Mouse (Mus musculus) liver, postnatal 0 days (tissue): ENCODE results near the gene Ehd4. TPM values are rescaled to one million over a fixed set of nuclear protein-coding genes. Genes with fewer than 3 reads are reported as not detected.

ENCODE experiments used
- ATAC-seq: fragments of 200-750 bp; cut with Nextera tagmentation; 2 replicates; pipeline ENCODE4 v1.8.0; 2017; ENCODE audit warnings: mild to moderate bottlenecking, moderate library complexity
- DNase-seq: peaks from one replicate; pipeline ENCODE4 v3.0.0-alpha.2; 2016
- H3K27ac ChIP-seq: fragments of 300-500 bp; sonication (generic); 2 replicates; pipeline ENCODE4 v1.5.1; 2014; ENCODE audit warnings: antibody characterized with exemption, moderate library complexity, mild to moderate bottlenecking, low read depth
- H3K27me3 ChIP-seq: fragments of 300-500 bp; sonication (generic); 2 replicates; pipeline ENCODE4 v1.6.1; 2014; ENCODE audit warnings: low read length, control low read depth, mixed read lengths; ENCODE audit not compliant: insufficient read depth
- H3K36me3 ChIP-seq: fragments of 300-500 bp; sonication (generic); replicated peaks from 2 replicates; pipeline ENCODE4 v1.6.1; 2014; ENCODE audit warnings: mild to moderate bottlenecking, control low read depth, low read length, moderate library complexity, mixed read lengths; ENCODE audit not compliant: insufficient read depth
- H3K4me1 ChIP-seq: fragments of 300-500 bp; sonication (generic); 2 replicates; pipeline ENCODE4 v1.6.1; 2014; ENCODE audit warnings: antibody characterized with exemption, mild to moderate bottlenecking, control low read depth; ENCODE audit not compliant: insufficient read depth
- H3K4me2 ChIP-seq: fragments of 300-500 bp; sonication (generic); 2 replicates; pipeline ENCODE4 v1.6.1; 2014; ENCODE audit warnings: low read depth, mild to moderate bottlenecking, low read length, moderate library complexity, mixed read lengths
- H3K4me3 ChIP-seq: fragments of 300-500 bp; sonication (generic); 2 replicates; pipeline ENCODE4 v1.5.1; 2014; ENCODE audit warnings: low read depth, low read length
- H3K9ac ChIP-seq: fragments of 300-500 bp; sonication (generic); replicated peaks from 2 replicates; pipeline ENCODE4 v1.6.1; 2014; ENCODE audit warnings: mild to moderate bottlenecking, moderate library complexity
- H3K9me3 ChIP-seq: fragments of 300-500 bp; sonication (generic); 2 replicates; pipeline ENCODE4 v1.6.1; 2016; ENCODE audit warnings: mild to moderate bottlenecking, control low read depth, low read length, mixed read lengths
- CTCF ChIP-seq: sonication (generic); IDR thresholded peaks from 2 replicates; pipeline ENCODE4 v1.5.1; 2016; ENCODE audit warnings: antibody characterized with exemption, low read depth
- EP300 ChIP-seq: IDR thresholded peaks from 2 replicates; pipeline ENCODE4 v1.6.1; 2016; ENCODE audit warnings: antibody characterized with exemption, low read depth, mild to moderate bottlenecking
- WGBS: fragments of 180-500 bp; shearing (Covaris S2); extraction: QIAGEN DNeasy Blood & Tissue Kit; methylation state at CpG from one replicate; pipeline ENCODE4 v1.1.7; 2014; ENCODE audit not compliant: insufficient replicate concordance; 5-methylcytosine and 5-hydroxymethylcytosine counted together
- polyA plus RNA-seq: library from polyadenylated mRNA; unstranded; fragments of >200 nt; fragmentation: Nextera tagmentation; extraction: Ambion mirVana; gene quantifications from 2 replicates; pipeline ENCODE4 v1.2.1, GENCODE M21; 2015

The Ehd4 gene
- 20.8 and 29.2 TPM in 2 replicates for polyA plus RNA-seq

DNA sequence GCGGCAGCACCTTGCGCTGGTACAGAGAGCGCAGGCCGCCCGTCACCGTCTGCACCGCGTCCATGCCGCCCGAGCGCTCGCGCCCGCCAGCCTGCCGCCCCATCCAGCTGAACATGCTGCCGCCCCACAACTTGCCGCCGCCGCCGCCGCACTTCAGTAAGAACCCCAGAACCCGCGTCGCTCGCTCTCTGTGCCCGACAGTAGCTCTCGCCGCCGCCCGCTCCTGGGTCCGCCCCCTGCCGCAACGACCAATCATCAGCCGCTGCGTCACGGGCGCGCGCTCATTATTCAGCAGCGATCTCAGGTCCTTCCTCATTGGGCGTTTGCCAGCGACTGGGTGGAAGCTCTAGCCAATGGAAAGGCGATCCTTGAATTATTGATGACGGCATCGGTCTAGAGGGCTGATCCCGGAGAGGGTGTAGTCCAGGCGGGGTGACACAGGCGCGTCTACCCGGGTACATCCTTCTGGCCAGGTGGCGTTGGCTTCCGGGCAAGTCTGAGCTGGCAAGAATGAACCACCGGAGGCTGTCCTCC is at the start of gene Ehd4:
TSS of gene Ehd4 (minus strand) at position 246 of the 534 bp plus-strand sequence.
- TF ChIP-seq CTCF (no peak), EP300 (no peak)
- Histone ChIP-seq H3K9ac (peak within 1 kb of the TSS; percentile 88), H3K4me1 (peaks cover 13% of the 10 kb centered on the region; the same call in 1 of the 2 replicates), H3K4me3 (peak within 1 kb of the TSS; percentile 84), H3K9me3 (no peaks in the 10 kb centered on the region), H3K4me2 (peak within 1 kb of the TSS; percentile 100), H3K36me3 (no peaks in the 10 kb centered on the region), H3K27ac (peak within 1 kb of the TSS; percentile 81), H3K27me3 (no peaks in the 10 kb centered on the region)
- peak; percentile 100 for DNase-seq
- ATAC-seq, result peak; percentile 99
- under 1% methylated on average over 53 of the region's 53 CpGs for WGBS

DNA sequence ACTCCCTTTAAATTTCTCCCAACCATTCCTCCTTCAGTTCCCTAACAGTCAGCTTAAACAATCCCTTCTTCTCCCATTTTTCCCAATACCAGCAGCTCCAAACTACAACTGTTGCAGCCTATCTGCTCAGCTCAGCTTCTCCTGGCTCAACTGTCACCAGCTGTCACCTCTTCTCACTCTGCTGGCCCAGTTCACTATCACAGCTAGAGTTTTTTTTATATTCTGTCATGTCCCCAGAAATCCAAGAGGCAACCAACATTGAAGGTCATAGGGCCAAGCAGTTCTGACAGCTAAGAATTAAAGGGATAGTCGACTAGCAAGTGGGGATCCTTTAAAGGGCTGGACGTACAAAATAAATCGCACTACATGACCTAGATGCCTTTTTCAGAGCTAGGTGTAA is 49.3 kb upstream of the Ehd4 start:
- 65% methylated on average over 3 of the region's 3 CpGs for WGBS
- Histone ChIP-seq H3K9me3 (no peaks in the 10 kb centered on the region), H3K36me3 (no peaks in the 10 kb centered on the region), H3K27ac (no peak overlapping the region), H3K4me2 (no peak overlapping the region), H3K9ac (no peak overlapping the region), H3K4me3 (no peak overlapping the region), H3K4me1 (no peaks in the 10 kb centered on the region), H3K27me3 (no peaks in the 10 kb centered on the region)
- ATAC-seq, result no peak
- no peak for DNase-seq
- TF ChIP-seq CTCF, result no peak
- TF ChIP-seq EP300, result no peak

DNA sequence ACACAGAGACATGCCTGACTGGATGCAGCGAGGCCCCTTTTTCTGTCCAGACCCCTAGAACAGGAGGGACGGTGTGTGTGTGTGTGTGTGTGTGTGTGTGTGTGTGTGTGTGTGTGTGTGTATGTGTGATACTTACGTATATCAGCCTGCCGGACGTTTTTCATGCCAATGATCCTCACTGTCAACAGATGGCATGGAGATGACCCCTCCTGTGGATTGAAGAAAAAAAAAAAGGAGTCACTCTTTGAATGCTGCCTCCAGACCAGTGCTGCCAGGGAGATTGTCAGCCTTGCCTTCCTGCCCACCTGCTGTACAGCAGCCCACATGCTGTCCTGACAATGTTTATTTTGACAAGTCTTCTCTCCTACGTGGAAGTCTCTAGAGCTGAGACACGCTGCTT is 45.7 kb upstream of the Ehd4 start:
- Histone ChIP-seq H3K4me1 (no peaks in the 10 kb centered on the region), H3K4me2 (no peak overlapping the region), H3K27me3 (no peaks in the 10 kb centered on the region), H3K36me3 (no peaks in the 10 kb centered on the region), H3K9me3 (no peaks in the 10 kb centered on the region), H3K9ac (no peak overlapping the region), H3K27ac (no peak overlapping the region), H3K4me3 (no peak overlapping the region)
- DNase-seq, result no peak
- TF ChIP-seq EP300, result no peak
- no peak for TF ChIP-seq CTCF
- ATAC-seq, result no peak
- WGBS, result 63% methylated on average over 7 of the region's 7 CpGs

- Histone ChIP-seq H3K36me3 (no peaks in the 10 kb centered on the region), H3K4me2 (no peak overlapping the region), H3K9ac (no peak overlapping the region), H3K27me3 (no peaks in the 10 kb centered on the region), H3K4me3 (no peak overlapping the region), H3K27ac (no peak overlapping the region), H3K4me1 (no peaks in the 10 kb centered on the region), H3K9me3 (no peaks in the 10 kb centered on the region; the same call in 1 of the 2 replicates)
- TF ChIP-seq CTCF (no peak), EP300 (no peak)
- ATAC-seq (no peak), DNase-seq (no peak)
- 82% methylated on average over 4 of the region's 4 CpGs for WGBS
These were observed 33.8 kb upstream of the Ehd4 start for GRCm38 (mm10) chr2:120188174-120188573.

- 61% methylated on average over 1 of the region's 1 CpGs for WGBS
- Histone ChIP-seq H3K4me2 (no peak overlapping the region), H3K36me3 (no peaks in the 10 kb centered on the region), H3K4me3 (no peak overlapping the region), H3K27ac (no peak overlapping the region), H3K9me3 (no peaks in the 10 kb centered on the region; the same call in 1 of the 2 replicates), H3K4me1 (no peaks in the 10 kb centered on the region), H3K27me3 (no peaks in the 10 kb centered on the region), H3K9ac (no peak overlapping the region)
- DNase-seq, result no peak
- ATAC-seq, result no peak
- peak; percentile 44 for TF ChIP-seq CTCF
- no peak for TF ChIP-seq EP300
These were observed 33.2 kb upstream of the Ehd4 start for GRCm38 (mm10) chr2:120187583-120187982.

- Histone ChIP-seq H3K27ac (no peak overlapping the region), H3K4me1 (no peaks in the 10 kb centered on the region), H3K9me3 (no peaks in the 10 kb centered on the region; the same call in 1 of the 2 replicates), H3K36me3 (no peaks in the 10 kb centered on the region), H3K27me3 (no peaks in the 10 kb centered on the region), H3K9ac (no peak overlapping the region), H3K4me2 (no peak overlapping the region), H3K4me3 (no peak overlapping the region)
- no peak for ATAC-seq
- no peak for DNase-seq
- TF ChIP-seq CTCF (peak; percentile 44), EP300 (no peak)
- WGBS, result 68% methylated on average over 6 of the region's 6 CpGs
These were observed 31.3 kb upstream of the Ehd4 start for GRCm38 (mm10) chr2:120185527-120186276.
